Mouse (Mus musculus): ENCODE data around the gene Eml1. TPM values are rescaled to one million over a fixed set of nuclear protein-coding genes. Genes with fewer than 3 reads are reported as not detected.

Gene Eml1
- polyA plus RNA-seq, 1 experiment from 2014 or later = 63.7 TPM

- WGBS = 73% methylated on average over 8 of the region's 8 CpGs
- Histone ChIP-seq H3K27ac (no peak overlapping the region), H3K36me3 (no peaks in the 10 kb centered on the region), H3K9me3 (no peaks in the 10 kb centered on the region), H3K27me3 (replicated peaks) (no peaks in the 10 kb centered on the region), H3K4me3 (replicated peaks) (no peak overlapping the region), H3K4me1 (replicated peaks) (0 out of 2 replicates have a peak, but pooled peaks cover 5% of the 10 kb centered on the region), H3K4me2 (replicated peaks) (no peak overlapping the region), H3K9ac (no peak overlapping the region)
- ATAC-seq = no peak
These were observed 30.2 kb downstream of the Eml1 start for GRCm38 (mm10) chr12:108400951-108401350.

DNA sequence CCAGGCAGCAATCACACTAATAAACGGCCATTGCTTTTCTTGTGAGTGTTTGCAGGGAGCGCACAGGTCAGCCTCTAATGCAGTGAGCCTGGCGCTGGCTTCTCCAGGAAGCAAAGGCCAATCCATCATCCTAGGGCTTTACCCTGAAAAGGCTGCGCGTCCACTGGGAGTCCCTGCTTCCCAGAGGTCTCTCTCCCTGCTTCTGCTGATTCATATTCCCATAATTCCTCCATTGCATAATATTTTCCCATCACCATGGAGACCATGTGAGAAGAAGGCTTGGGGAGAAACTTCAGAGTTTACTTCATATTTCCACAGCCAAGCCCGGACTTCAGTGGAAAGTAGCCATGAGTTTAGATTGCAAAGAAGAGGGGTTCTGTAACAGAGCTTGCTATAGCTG, 33.2 kb downstream of the Eml1 start:
- Histone ChIP-seq H3K9ac (no peak overlapping the region), H3K4me1 (replicated peaks) (peaks cover 5% of the 10 kb centered on the region; the same call in 1 of the 2 replicates), H3K4me2 (replicated peaks) (no peak overlapping the region), H3K27me3 (replicated peaks) (no peaks in the 10 kb centered on the region), H3K36me3 (no peaks in the 10 kb centered on the region), H3K4me3 (replicated peaks) (no peak overlapping the region), H3K27ac (peak overlapping the region; percentile 64), H3K9me3 (no peaks in the 10 kb centered on the region)
- WGBS = 20% methylated on average over 6 of the region's 6 CpGs
- peak; percentile 75 for ATAC-seq

DNA sequence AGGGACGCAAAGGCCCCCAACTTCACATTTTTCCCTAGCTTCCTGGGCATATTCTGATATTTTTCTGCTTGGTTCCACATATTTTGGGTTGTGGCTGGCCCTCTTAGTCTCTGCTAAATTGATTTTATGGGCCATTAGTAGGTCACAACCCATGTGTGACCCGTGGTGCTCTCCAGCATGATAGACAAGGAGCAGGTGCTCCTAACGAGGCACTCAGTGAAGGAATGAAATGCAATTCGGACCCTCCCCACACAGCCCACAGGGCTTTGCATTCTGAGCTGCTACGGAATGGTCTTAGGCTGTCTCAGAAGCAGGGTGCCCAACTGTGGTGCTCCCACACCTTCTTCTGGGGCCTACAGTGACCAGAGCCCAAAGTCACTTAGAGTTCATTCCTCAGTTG, 38.3 kb downstream of the Eml1 start:
- Histone ChIP-seq H3K9me3 (no peaks in the 10 kb centered on the region), H3K4me1 (replicated peaks) (peaks cover 5% of the 10 kb centered on the region; the same call in 1 of the 2 replicates), H3K27me3 (replicated peaks) (no peaks in the 10 kb centered on the region), H3K27ac (no peak overlapping the region), H3K4me3 (replicated peaks) (no peak overlapping the region), H3K9ac (no peak overlapping the region), H3K4me2 (replicated peaks) (no peak overlapping the region), H3K36me3 (no peaks in the 10 kb centered on the region)
- WGBS = 73% methylated on average over 5 of the region's 5 CpGs
- no peak for ATAC-seq

DNA sequence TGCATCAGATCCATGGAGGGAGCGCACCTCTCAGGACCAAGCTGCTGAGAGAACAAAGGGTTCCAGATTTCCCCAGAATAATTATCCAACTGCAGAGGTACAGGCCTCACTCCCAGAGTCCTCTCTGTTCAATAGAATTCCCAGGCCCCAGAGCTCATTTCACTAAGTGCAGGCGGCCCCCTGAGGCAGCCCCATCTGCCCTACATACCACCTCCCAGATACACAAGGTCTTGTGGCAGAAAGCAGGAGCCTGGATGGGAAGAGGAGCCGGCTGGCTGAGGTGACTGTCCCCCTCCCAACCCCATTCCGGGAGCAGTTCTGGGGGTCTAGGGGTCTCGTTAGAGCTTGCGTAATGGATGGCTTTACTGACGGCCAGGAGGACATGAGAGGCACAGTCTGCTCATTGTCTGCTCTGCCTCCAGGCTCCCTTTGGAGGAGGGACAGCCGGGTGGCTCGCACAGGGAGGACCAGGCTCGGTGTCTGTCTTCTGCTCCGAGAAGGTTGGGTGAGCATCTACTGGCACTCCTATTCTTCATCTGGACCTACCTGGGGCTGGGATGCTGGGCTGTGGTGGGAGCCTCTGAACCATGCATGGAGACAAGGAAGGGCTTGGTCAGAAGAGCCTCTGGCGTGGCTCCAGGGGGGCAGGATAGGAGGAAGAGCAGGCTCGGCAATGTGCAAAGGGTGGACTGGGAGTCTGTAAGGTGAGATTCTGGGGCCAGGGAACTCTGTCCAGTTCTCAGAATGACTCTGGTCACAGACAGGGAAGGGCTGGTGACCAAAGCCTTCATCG, 39.9 kb downstream of the Eml1 start:
- no peaks in the 10 kb centered on the region for H3K27me3 ChIP-seq (replicated peaks)
- no peaks in the 10 kb centered on the region for H3K9me3 ChIP-seq
- no peak overlapping the region for H3K9ac ChIP-seq
- no peak for ATAC-seq
- H3K4me2 ChIP-seq (replicated peaks) = no peak overlapping the region
- 56% methylated on average over 14 of the region's 14 CpGs for WGBS
- no peaks in the 10 kb centered on the region for H3K36me3 ChIP-seq
- H3K4me1 ChIP-seq (replicated peaks) = no peaks in the 10 kb centered on the region; the same call in 1 of the 2 replicates
- no peak overlapping the region for H3K4me3 ChIP-seq (replicated peaks)
- no peak overlapping the region for H3K27ac ChIP-seq

DNA sequence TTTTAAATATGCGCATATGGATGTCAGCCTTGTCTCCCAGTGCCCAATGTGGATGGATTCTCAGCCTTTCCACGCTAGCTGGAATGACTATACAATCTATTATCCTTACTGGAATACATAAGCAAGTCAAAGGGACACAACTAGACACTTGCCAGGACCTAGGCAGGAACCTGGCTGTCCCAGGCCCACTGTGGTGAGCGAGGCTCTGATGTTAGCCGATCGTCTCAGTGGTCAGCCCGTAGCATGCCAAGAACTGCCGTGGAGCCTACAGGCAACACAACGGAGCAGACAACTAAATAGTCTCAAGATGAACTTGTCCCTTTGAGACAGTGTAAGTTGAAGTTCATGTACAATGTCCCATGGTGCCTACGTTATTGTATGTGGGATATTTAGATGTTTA, 44.2 kb downstream of the Eml1 start:
- no peaks in the 10 kb centered on the region for H3K36me3 ChIP-seq
- no peak overlapping the region for H3K27ac ChIP-seq
- H3K4me2 ChIP-seq (replicated peaks) = no peak overlapping the region
- no peak overlapping the region for H3K9ac ChIP-seq
- no peak overlapping the region for H3K4me3 ChIP-seq (replicated peaks)
- no peaks in the 10 kb centered on the region for H3K9me3 ChIP-seq
- 94% methylated on average over 9 of the region's 9 CpGs for WGBS
- no peaks in the 10 kb centered on the region for H3K4me1 ChIP-seq (replicated peaks)
- ATAC-seq = no peak
- H3K27me3 ChIP-seq (replicated peaks) = no peaks in the 10 kb centered on the region

GRCm38 (mm10) chr12:108419570-108419969, 48.8 kb downstream of the Eml1 start:
- Histone ChIP-seq H3K9me3 (no peaks in the 10 kb centered on the region), H3K4me2 (replicated peaks) (no peak overlapping the region), H3K27me3 (replicated peaks) (no peaks in the 10 kb centered on the region), H3K4me3 (replicated peaks) (no peak overlapping the region), H3K4me1 (replicated peaks) (no peaks in the 10 kb centered on the region), H3K27ac (no peak overlapping the region), H3K9ac (no peak overlapping the region), H3K36me3 (no peaks in the 10 kb centered on the region)
- ATAC-seq = no peak

- Histone ChIP-seq H3K27ac (no peak overlapping the region), H3K36me3 (no peaks in the 10 kb centered on the region), H3K4me2 (replicated peaks) (no peak overlapping the region), H3K4me1 (replicated peaks) (0 out of 2 replicates have a peak, but pooled peaks cover 3% of the 10 kb centered on the region), H3K4me3 (replicated peaks) (no peak overlapping the region), H3K9me3 (no peaks in the 10 kb centered on the region), H3K27me3 (replicated peaks) (no peaks in the 10 kb centered on the region), H3K9ac (no peak overlapping the region)
- 93% methylated on average over 1 of the region's 1 CpGs for WGBS
- ATAC-seq = no peak
These were observed 50.7 kb downstream of the Eml1 start for GRCm38 (mm10) chr12:108421477-108421876.

- no peaks in the 10 kb centered on the region for H3K9me3 ChIP-seq
- peak overlapping the region; percentile 86 for H3K27ac ChIP-seq
- H3K27me3 ChIP-seq (replicated peaks) = no peaks in the 10 kb centered on the region
- no peaks in the 10 kb centered on the region for H3K36me3 ChIP-seq
- 0 out of 2 replicates have a peak, but pooled peaks cover 3% of the 10 kb centered on the region for H3K4me1 ChIP-seq (replicated peaks)
- ATAC-seq = peak; percentile 77
- peak overlapping the region; percentile 91 for H3K4me3 ChIP-seq (replicated peaks)
- peak overlapping the region; percentile 83 for H3K4me2 ChIP-seq (replicated peaks)
- 1% methylated on average over 14 of the region's 14 CpGs for WGBS
- H3K9ac ChIP-seq = peak overlapping the region; percentile 92
These were observed 51.7 kb downstream of the Eml1 start for GRCm38 (mm10) chr12:108422495-108422857.

DNA sequence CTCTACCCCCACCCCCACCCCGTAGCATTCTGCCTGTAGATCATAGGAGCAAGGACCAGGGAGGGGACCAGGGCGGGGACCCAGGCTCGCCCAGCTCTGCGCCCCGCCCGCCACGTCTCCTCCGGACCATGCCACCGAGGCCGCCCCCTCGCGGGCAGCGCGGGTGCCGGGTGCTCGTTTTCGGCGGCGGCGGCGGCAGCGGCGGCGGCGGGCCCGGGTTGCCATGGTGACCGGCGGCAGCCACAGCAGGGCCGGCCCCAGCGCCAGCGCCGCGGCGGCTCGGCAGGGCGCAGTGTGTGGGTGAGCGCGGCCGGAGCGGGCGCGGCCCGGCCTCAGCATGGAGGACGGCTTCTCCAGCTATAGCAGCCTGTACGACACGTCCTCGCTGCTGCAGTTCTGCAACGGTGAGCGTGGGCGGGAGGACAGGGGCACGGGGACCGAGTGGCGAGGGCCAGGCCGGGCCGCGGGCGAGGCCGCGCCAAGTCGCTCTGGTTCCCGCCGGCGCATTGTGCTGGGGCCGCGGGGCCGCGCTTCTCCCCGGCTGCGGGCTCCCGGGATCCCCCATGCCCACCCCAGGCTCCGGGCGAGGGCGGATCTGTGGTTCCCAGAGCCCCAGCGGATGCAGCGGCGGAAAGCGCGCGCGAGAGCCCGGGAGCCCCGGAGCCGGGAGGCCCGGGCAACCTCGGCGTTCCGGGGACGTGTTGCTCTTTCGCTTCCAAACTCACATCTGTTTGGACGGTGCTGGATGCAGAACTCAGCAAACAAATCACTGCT, 52.3 kb downstream of the Eml1 start:
- no peaks in the 10 kb centered on the region for H3K36me3 ChIP-seq
- peak overlapping the region; percentile 91 for H3K4me3 ChIP-seq (replicated peaks)
- H3K4me2 ChIP-seq (replicated peaks) = peak overlapping the region; percentile 83
- under 1% methylated on average over 86 of the region's 90 CpGs for WGBS
- H3K27ac ChIP-seq = peak overlapping the region; percentile 86
- H3K9me3 ChIP-seq = no peaks in the 10 kb centered on the region
- H3K4me1 ChIP-seq (replicated peaks) = 0 out of 2 replicates have a peak, but pooled peaks cover 3% of the 10 kb centered on the region
- no peaks in the 10 kb centered on the region for H3K27me3 ChIP-seq (replicated peaks)
- H3K9ac ChIP-seq = peak overlapping the region; percentile 92
- ATAC-seq = peak; percentile 97

DNA sequence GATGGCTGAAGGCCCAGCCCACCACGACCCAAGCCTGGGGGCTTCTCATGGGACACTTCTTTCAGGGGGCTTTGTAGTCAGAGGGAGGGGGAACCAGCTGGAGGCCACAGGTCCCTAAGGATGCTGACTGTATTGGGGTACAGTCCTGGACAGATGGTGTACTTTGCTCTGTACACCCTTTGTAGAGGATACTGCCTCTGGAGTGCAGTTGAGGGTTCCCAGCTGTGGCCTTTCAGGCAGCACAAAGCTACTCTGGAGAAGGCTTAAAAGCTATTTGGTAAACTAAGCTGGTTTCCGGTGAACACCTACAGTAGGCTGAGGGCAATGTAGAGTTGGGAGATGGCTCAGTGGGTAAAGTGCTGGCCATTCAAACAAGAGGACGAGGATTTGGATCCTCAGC, 60.2 kb downstream of the Eml1 start:
- no peaks in the 10 kb centered on the region for H3K27me3 ChIP-seq (replicated peaks)
- H3K4me2 ChIP-seq (replicated peaks) = no peak overlapping the region
- no peaks in the 10 kb centered on the region for H3K36me3 ChIP-seq
- no peak for ATAC-seq
- WGBS = 65% methylated on average over 3 of the region's 3 CpGs
- no peak overlapping the region for H3K9ac ChIP-seq
- 0 out of 2 replicates have a peak overlapping the region, but pooled peaks have one; percentile 28 for H3K27ac ChIP-seq
- no peak overlapping the region for H3K4me3 ChIP-seq (replicated peaks)
- no peaks in the 10 kb centered on the region for H3K9me3 ChIP-seq
- peaks cover 16% of the 10 kb centered on the region for H3K4me1 ChIP-seq (replicated peaks)

DNA sequence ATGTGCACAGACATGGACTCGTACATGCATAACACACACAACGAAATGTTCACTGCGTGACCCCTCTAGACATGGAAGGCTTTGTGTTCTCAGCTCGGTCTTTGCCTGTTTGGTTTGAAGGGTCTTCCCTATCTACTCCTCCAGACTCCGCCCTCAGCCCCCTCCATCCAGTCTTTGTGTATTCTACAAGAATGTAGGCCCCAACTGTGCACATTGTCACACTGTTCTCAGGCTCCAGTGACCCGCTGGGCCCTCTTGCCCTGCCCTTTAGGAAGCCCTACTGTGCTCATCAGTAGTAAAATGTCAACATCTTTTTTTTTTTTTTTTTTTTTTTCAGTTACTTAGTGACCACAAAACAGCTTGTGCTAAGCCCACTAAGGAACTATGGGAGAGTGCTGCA, 61.0 kb downstream of the Eml1 start:
- H3K4me2 ChIP-seq (replicated peaks) = no peak overlapping the region
- ATAC-seq = no peak
- H3K27me3 ChIP-seq (replicated peaks) = no peaks in the 10 kb centered on the region
- no peak overlapping the region for H3K27ac ChIP-seq
- no peak overlapping the region for H3K9ac ChIP-seq
- WGBS = 77% methylated on average over 6 of the region's 6 CpGs
- H3K4me3 ChIP-seq (replicated peaks) = no peak overlapping the region
- no peaks in the 10 kb centered on the region for H3K36me3 ChIP-seq
- H3K4me1 ChIP-seq (replicated peaks) = peaks cover 20% of the 10 kb centered on the region
- no peaks in the 10 kb centered on the region for H3K9me3 ChIP-seq

GRCm38 (mm10) chr12:108432578-108432977, 61.8 kb downstream of the Eml1 start:
- no peaks in the 10 kb centered on the region for H3K9me3 ChIP-seq
- no peak overlapping the region for H3K27ac ChIP-seq
- 74% methylated on average over 5 of the region's 5 CpGs for WGBS
- H3K4me3 ChIP-seq (replicated peaks) = no peak overlapping the region
- H3K9ac ChIP-seq = no peak overlapping the region
- no peaks in the 10 kb centered on the region for H3K27me3 ChIP-seq (replicated peaks)
- ATAC-seq = no peak
- H3K4me1 ChIP-seq (replicated peaks) = peaks cover 28% of the 10 kb centered on the region
- H3K4me2 ChIP-seq (replicated peaks) = no peak overlapping the region
- no peaks in the 10 kb centered on the region for H3K36me3 ChIP-seq
